Mouse (Mus musculus): ENCODE measurements around the gene She.
"Not testable (repeated sequence)": the region's sequence is repeated elsewhere in the genome, so short reads cannot be mapped to it uniquely, and the experiment has no call there.

The She gene

DNA sequence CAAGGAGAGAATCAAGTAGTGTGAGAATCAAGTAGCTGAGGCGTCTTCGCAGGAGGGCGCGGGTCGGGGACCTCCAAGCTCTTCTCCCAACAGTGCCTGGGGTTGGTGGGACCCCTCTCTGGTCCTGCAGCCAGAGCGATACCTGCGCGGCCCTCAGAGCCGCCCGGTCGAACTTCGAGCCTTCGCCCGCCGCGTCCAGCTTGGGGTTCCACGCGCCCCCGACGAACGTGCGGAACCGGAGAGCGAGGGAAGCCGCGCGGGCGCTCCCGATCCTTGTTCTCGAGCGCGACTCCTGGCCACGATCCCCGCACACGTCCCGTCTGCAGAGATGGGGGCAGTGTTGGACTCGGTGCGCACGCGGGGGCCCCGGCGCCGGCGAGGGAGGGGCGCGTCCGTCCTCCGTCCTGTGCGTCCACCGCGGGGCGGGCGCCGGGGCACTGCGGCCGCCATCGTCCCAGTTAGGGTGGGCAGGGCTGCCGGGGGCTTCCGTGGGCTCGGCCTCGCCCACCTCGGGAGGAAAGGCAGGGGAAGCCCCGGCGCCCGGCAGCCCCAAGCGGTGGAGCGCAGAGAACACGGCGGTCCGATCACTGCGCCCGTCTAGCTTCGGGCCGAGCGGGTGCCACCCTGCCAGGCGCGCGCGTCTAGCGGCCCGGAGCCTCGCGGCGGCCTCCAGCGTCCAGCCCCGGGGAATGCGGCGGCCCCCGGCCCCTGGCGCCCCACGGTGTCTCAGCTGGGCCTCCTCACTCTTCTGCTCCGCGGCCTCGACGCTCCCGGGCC is at the start of gene She:
Gene She, plus strand, starts transcription at position 556 of the 777 bp plus-strand sequence.
- no peak for DNase-seq

- DNase-seq, result no peak
Observed at GRCm38 (mm10) chr3:89781640-89782039, 49.5 kb upstream of the She start.

GRCm38 (mm10) chr3:89784991-89785753 is 46.0 kb upstream of the She start:
- DNase-seq, result peak; percentile 54

DNA sequence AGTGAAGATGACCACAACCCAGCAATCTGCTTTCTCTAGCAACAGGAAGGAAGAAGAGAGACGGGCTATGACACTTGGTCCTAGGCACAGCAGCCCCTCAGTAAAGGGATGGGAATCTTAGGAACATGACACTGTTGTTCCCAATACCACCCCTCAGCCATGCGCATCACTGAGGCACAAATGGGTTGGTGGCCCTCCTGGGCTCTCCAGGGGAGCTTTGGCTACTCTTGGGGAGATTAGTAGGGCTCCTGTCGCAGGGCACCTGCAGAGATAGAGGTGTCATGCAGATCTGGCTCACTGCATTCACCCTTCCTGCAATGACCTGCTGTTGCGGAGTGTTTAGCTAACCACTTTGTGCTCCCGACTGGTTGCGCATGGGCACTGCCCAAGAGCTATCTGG is 44.9 kb upstream of the She start:
- no peak for DNase-seq

DNA sequence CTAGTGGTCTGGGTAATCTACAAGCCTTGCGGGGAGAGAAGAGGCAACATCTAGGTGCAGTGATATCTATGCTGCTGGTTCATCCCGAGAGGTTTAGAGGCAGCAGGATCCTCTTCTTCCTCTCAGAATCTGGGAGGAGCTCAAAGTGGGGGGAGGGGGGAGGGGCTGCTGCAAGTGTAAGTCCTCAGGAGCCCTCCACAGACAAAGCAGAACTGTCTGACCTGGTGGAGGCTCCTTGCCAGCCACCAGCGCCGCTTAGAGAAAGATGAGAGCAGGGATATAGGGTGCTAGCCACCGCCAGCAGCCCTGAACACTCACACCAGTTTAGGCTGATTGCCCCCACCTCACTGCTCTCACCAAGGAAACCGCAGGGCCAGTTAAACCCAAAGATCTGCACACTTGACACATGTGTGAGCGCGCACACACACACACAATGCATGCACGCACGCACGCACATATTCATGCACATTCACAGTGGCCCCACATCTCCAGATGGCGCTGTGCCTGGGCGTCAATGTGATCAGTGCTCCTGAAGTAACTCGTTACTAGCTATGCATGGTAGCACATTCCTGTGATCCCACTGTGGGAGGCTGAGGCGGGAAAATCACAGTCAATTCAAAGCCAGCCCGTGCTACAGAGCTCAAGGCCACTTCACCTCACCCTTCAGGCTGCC is 42.4 kb upstream of the She start:
- peak; percentile 29 for DNase-seq

- no peak for DNase-seq
Observed at GRCm38 (mm10) chr3:89794616-89795015, 36.6 kb upstream of the She start.

DNA sequence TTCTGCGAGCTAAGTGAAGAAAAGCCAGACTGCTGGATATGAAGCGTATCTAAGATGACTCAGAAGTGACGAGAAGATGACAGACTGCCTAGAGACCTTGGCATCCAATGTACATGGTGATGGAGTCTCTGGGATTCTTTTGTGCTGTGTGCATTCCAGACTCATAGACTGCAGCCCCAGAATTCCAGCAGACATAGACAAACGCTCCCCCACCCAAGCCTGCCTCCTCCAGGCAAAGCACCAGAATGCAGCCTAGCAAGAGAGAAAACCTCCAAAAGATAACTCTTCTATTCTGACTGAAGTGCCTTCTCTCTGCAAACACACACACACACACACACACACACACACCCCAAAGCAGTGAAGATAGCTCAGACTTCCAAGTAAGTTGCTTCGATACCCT is 35.4 kb upstream of the She start:
- no peak for DNase-seq

- no peak for DNase-seq
Observed at GRCm38 (mm10) chr3:89796358-89796757, 34.8 kb upstream of the She start.

GRCm38 (mm10) chr3:89798518-89798917 is 32.7 kb upstream of the She start:
- no peak for DNase-seq

GRCm38 (mm10) chr3:89799476-89799875 is 31.7 kb upstream of the She start:
- DNase-seq, result no peak

DNA sequence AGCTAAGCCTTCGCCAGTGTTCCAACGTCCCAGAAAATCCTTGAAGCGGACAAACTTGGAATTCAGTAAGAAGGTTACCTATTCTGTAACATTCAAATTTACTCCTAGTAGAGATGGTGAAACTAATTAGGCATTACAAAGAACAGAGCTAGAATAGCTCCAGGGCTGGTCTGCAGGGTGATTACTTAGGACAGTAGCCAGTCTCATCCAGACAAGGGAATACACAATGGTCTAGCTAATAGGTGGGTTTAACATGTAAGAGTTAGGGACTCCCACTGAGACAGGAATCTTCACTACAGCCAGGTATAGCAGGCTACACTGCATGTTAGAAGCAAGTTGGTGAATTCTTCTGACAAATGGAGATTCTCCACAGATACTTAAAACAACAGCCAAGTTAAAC is 31.1 kb upstream of the She start:
- not testable (repeated sequence) for DNase-seq

DNA sequence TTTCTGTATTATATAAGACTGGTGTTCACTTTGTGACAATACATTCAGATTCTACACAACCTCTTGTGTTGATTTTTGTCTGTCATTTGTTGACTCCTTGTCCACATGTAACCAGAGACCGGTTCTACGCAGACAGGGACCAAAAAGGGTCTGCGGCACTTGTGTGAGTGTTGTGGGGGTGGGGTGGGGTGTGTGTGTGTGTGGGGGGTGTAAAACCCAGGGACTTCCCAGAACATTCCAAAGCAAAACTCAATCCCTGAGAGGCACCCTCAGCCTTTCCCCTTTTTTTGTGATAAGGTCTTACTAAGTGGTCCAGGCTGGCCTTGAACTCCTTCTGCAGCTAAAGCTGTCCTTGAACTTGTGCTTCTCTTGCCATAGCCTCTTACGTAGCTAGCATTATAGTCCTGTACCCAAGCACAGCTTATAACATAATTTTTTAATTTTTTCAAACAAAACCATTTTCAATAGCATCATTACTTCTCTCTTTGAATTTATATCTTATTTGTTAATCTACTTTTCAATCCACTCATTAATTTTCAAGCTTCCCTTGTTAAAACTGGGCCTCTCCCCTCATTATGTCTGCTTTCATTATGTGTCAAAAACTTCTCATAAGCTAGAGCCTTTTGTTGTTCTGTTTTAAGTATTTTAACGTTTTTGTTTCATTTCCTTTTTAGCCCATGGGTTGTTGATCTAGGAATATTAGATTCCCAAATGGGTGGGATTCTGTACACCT is 30.2 kb upstream of the She start:
- no peak for DNase-seq

GRCm38 (mm10) chr3:89801507-89801847 is 29.7 kb upstream of the She start:
- DNase-seq, result no peak

DNA sequence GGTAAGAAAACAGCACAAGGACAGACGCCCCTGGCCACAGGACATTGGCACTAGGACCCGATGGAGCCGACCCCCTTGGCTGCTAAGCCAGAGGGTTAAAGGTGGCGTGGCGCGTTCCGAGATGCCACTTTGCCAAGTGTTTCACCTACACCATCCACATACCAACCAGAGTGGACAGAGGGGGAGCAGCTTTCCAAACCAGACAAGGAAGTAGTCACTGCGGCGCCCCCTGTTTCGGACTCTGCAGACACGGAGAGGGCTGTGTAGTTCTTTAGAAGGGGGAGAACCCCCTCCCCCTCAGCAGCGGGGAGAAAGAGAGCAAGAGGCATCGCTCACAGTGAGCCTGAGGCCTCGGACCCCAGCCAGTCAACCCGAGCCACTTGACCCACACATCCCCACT is 28.3 kb upstream of the She start:
- no peak for DNase-seq

DNA sequence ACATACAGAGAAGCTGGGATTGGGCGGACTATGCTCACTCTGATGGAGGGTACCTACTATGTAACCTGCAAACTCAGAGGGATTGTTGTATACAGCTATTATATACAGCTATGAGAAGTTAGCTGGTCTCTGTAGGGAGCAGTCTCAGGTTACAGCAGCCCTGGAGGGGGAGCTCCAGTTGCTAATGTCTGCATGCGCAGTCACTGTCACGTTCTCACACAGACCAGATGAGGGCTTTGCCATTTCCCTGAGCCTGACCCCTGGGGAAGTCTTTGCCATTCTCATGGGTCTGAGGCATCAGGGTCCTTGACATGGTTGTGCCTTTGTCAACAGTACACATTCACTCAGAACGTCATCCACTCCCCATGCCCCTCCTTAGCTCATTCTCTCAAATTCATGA is 26.0 kb upstream of the She start:
- DNase-seq, result no peak

DNA sequence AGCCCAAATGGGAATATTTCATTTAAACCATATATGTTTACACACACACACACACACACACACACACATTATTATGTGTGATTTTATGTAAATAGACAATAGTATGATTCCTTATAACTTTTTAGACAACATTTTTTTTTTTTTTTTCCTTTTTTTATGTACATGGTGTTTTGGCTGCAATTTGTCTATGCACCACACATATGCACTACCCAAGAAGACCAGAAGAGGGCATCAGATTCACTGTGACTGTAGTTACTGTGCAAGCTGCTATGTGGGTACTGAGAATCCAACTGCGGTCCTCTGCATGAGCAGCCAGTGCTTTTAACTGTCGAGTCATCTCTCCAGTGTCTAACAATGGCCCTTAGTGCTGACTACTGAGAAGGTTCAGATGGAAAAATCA is 24.4 kb upstream of the She start:
- no peak for DNase-seq

DNA sequence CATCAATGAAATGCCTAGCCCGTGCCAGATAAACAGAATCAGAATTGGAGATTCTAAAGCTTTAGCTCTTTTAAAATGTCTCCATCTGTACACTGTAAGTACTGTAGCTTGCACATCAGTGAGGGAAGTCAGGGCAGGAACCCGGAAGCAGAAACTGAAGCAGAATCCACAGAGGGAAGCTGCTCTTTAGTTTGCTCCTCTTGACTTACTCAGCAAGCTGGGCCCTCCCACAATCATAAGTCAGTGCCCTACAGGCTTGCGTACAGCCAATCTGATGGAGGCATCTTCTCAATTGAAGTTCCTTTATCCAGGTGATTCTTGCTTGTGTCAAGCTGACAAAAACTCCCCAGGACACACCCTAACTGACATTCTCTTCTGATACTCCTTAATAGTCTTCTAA is 24.0 kb upstream of the She start:
- DNase-seq, result no peak

DNA sequence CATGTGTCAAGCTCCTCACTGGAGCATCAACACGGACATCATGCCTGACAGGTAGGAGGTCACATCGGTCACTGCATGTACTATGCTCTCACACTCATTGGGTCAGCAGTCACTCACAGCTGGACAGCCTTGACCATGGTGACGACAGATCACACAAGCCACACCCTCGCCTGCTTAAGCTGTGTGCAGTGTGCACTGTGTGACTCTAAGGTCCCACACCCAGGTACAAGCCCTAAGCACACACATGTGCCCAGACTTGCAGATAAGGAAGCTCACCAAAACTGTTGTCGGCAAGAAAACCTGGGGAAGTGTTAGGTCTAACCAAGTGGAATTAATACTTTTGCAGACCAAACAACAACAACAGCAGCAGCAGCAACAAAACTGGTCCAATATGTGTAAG is 23.3 kb upstream of the She start:
- no peak for DNase-seq

- no peak for DNase-seq
Observed at GRCm38 (mm10) chr3:89808638-89809037, 22.5 kb upstream of the She start.

DNA sequence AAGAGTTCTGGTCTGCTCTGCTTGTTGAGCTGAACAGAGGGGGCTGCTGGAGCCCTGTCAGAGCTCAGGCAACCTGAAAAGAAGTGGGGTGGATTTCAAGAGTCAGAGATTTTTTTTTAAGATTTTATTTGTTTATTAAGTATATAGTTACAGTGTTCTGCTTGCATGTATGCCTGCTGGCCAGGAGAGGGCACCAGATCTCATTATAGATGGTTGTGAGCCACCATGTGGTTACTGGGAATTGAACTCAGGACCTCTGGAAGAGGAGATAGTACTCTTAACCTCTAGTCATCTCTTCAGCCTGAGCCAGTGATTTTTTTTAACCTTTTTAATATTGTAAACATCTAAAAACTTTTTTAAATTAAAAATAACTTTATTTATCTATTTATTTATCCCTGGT is 20.3 kb upstream of the She start:
- no peak for DNase-seq

GRCm38 (mm10) chr3:89812166-89812565 is 19.0 kb upstream of the She start:
- DNase-seq, result no peak

DNA sequence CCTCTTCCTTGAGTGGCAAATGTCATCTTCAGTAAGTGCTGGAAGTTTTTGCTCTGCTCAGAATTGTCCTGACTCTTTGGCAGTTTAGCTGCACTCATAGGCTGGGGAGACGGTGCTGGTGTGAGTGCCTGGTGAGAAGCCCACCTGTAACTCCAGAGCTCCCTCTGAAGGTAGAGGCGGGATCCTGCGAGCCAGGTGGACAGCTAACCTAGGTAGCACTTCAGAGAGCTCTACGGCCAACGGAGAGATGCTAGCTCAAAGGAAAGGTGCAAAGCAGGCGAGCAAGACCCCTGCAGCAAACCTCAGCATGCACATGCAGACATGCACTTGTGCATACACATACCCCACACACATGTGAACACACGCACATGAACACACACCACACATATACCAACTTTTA is 17.1 kb upstream of the She start:
- no peak for DNase-seq

- DNase-seq, result no peak
Observed at GRCm38 (mm10) chr3:89817056-89817455, 14.1 kb upstream of the She start.

Data from right cerebral cortex, adult 18-20 months (tissue).